Mouse (Mus musculus) forebrain, embryonic 12.5 days (tissue): ENCODE measurements around the gene Setd2. TPM values are rescaled to one million over a fixed set of nuclear protein-coding genes. Genes with fewer than 3 reads are reported as not detected.

Source experiments
- ATAC-seq: fragments of 200-750 bp; cut with Nextera tagmentation; 2 replicates; pipeline ENCODE4 v1.8.0; 2017; ENCODE audit warnings: moderate TSS enrichment; ENCODE audit not compliant: low FRiP score
- H3K27ac ChIP-seq: fragments of 300-500 bp; sonication (generic); 2 replicates; pipeline ENCODE4 v1.5.1; 2016; ENCODE audit warnings: mild to moderate bottlenecking
- H3K27me3 ChIP-seq: fragments of 300-500 bp; sonication (generic); 2 replicates; pipeline ENCODE4 v1.6.1; 2016; ENCODE audit warnings: mild to moderate bottlenecking
- H3K36me3 ChIP-seq: fragments of 300-500 bp; sonication (generic); replicated peaks from 2 replicates; pipeline ENCODE4 v1.6.1; 2016; ENCODE audit warnings: mild to moderate bottlenecking
- H3K4me1 ChIP-seq: fragments of 300-500 bp; sonication (generic); 2 replicates; pipeline ENCODE4 v1.6.1; 2016
- H3K4me2 ChIP-seq: fragments of 300-500 bp; sonication (generic); 2 replicates; pipeline ENCODE4 v1.6.1; 2016; ENCODE audit warnings: mild to moderate bottlenecking, moderate library complexity
- H3K4me3 ChIP-seq: fragments of 300-500 bp; sonication (generic); replicated peaks from 2 replicates; pipeline ENCODE4 v1.5.1; 2016; ENCODE audit warnings: mild to moderate bottlenecking
- H3K9ac ChIP-seq: fragments of 300-500 bp; sonication (generic); 2 replicates; pipeline ENCODE4 v1.6.1; 2016; ENCODE audit warnings: mild to moderate bottlenecking
- H3K9me3 ChIP-seq: fragments of 300-500 bp; sonication (generic); 2 replicates; pipeline ENCODE4 v1.6.1; 2016
- WGBS: fragments of 180-500 bp; shearing (Covaris S2); methylation state at CpG from one replicate; pipeline ENCODE4 v1.1.7; 2016; 5-methylcytosine and 5-hydroxymethylcytosine counted together
- polyA plus RNA-seq: library from polyadenylated mRNA; unstranded; fragments of >200 nt; fragmentation: Nextera tagmentation; extraction: Ambion mirVana; gene quantifications from 2 replicates; pipeline ENCODE4 v1.2.1, GENCODE M21; 2016

Setd2 gene
- polyA plus RNA-seq, 1 experiment from 2014 or later, result 49.7 TPM

DNA sequence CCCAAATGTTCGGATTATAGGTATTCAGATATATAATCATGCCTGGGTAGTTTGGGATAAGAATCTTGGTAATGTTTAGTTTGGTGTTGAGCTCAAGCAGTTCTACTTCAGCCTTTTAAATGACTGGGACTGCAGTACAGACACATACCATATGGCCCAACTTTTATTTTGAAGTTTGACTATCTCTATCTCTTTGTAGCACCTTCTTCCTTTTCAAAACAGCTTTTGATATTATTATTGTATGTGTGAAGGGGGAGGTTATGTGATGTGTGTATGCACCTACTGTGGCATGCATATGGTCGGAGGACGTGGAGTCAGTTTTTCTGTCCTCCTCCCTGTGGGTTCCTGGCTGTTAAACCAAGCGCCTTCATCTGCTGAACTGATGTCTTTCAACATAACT lies 9.6 kb downstream of the Setd2 start:
- H3K27ac ChIP-seq, result no peak overlapping the region
- ATAC-seq, result no peak
- WGBS, result 88% methylated on average over 4 of the region's 4 CpGs
- no peaks in the 10 kb centered on the region for H3K27me3 ChIP-seq
- H3K4me1 ChIP-seq, result peaks cover 5% of the 10 kb centered on the region; the same call in 1 of the 2 replicates
- H3K9ac ChIP-seq, result no peak overlapping the region
- H3K36me3 ChIP-seq, result no peaks in the 10 kb centered on the region; the same call in 1 of the 2 replicates
- no peak overlapping the region for H3K4me3 ChIP-seq
- no peaks in the 10 kb centered on the region for H3K9me3 ChIP-seq
- H3K4me2 ChIP-seq, result no peak overlapping the region

DNA sequence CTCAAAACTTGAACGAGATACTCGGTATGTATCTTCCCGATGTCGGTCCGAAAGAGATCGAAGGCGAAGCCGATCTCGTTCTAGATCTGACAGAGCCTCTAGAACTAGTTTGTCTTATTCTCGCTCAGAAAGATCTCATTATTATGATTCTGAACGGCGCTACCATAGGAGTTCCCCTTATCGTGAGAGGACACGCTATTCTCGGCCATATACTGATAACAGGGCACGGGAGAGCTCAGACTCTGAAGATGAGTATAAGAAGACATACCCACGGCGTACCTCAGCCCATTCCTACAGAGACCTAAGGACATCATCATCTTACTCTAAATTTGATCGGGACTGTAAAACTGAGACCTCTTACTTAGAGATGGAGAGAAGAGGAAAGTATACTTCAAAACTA lies 15.9 kb downstream of the Setd2 start:
- Histone ChIP-seq H3K4me3 (no peak overlapping the region), H3K4me1 (0 out of 2 replicates have a peak, but pooled peaks cover 2% of the 10 kb centered on the region), H3K27ac (no peak overlapping the region), H3K4me2 (no peak overlapping the region), H3K36me3 (peaks cover 58% of the 10 kb centered on the region), H3K27me3 (no peaks in the 10 kb centered on the region), H3K9ac (no peak overlapping the region), H3K9me3 (no peaks in the 10 kb centered on the region)
- 97% methylated on average over 19 of the region's 19 CpGs for WGBS
- ATAC-seq, result no peak

DNA sequence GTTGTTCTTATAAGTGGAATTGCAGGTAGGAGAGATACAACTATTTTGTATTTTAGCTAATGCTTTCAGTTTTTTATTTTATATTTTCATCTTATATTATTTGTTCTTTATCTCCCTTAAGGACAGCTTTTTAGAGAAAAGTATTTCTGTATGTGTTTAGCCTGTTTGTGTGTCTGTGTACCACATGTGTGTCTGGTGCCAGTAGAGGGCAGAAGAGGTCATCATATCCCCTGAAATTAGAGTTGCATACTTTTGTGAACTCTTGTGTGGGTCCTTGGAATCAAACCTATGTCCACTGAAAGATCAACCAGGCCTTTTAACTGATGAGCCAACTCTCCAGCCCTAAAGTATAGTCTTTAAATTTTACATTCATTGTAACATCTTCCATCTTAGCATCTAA lies 35.9 kb downstream of the Setd2 start:
- H3K36me3 ChIP-seq, result peaks cover 73% of the 10 kb centered on the region
- H3K9me3 ChIP-seq, result no peaks in the 10 kb centered on the region
- H3K4me2 ChIP-seq, result no peak overlapping the region
- H3K27me3 ChIP-seq, result no peaks in the 10 kb centered on the region
- no peak for ATAC-seq
- no peak overlapping the region for H3K4me3 ChIP-seq
- no peak overlapping the region for H3K9ac ChIP-seq
- H3K27ac ChIP-seq, result no peak overlapping the region
- no peaks in the 10 kb centered on the region for H3K4me1 ChIP-seq

DNA sequence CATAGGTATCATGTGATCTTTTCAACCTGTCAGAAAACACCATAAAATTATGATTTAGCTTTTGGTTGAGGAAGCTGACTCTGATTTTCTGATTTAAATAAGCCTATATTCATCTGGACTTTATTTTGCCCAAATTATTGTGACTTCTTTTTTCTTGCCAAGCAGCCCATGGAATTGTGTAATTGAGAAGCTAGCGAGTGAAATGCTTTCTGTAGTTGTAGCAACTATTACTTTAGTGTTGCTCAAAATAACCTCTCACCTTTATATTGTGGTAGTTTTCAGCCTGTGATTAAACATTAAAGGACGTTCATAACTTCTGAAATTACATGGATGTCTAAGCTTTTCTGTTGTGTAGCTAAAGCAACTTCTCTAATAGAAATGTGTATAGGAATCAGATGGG lies 49.8 kb downstream of the Setd2 start:
- Histone ChIP-seq H3K9me3 (no peaks in the 10 kb centered on the region), H3K4me1 (no peaks in the 10 kb centered on the region), H3K27me3 (no peaks in the 10 kb centered on the region), H3K27ac (no peak overlapping the region), H3K36me3 (peaks cover 24% of the 10 kb centered on the region), H3K4me2 (no peak overlapping the region), H3K9ac (no peak overlapping the region), H3K4me3 (no peak overlapping the region)
- ATAC-seq, result no peak
- WGBS, result 95% methylated on average over 2 of the region's 2 CpGs

DNA sequence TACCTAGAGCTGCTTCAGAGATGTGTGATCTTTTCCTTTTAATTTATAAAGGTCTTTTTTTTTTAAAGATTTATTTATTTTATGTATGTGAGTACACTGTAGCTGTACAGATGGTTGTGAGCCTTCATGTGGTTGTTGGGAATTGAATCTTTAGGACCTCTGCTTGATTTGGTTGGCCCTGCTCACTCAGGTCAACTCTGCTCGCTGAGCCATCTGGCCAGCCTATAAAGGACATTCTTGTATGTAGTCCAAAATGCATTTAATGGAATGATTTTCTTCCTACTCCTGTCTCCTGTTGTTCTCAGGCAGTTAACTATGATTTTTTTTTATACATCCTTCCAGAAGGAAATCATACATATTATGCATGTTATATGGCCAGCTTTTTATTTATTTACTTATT lies 51.1 kb downstream of the Setd2 start:
- no peaks in the 10 kb centered on the region for H3K27me3 ChIP-seq

DNA sequence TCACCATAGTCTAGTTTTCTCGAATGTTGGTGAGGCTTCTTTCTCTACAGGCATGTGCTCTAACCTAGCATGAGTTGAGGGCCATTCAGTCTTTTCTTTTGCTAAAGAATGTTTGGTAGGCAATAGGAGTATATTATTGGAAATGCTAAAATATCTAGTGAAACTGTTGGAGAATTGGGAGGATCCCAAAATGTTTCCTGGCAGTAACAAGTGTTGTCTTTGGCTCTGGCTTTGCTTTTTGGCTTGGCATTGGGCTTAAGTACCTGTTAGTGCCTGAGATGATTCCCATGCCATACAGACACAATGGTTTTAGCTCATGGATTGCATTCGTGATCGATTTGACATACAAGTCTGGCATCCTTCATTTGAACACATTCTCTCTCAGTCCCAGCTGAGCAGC lies 79.1 kb downstream of the Setd2 start:
- ATAC-seq, result no peak
- Histone ChIP-seq H3K9ac (no peak overlapping the region), H3K4me3 (no peak overlapping the region), H3K27ac (no peak overlapping the region), H3K36me3 (peaks cover 56% of the 10 kb centered on the region), H3K27me3 (no peaks in the 10 kb centered on the region), H3K4me1 (no peaks in the 10 kb centered on the region), H3K9me3 (no peaks in the 10 kb centered on the region), H3K4me2 (no peak overlapping the region)
- 95% methylated on average over 3 of the region's 3 CpGs for WGBS

More for the DNA sequence above, 51.1 kb downstream of the Setd2 start:
- Histone ChIP-seq H3K4me2 (no peak overlapping the region), H3K36me3 (peaks cover 14% of the 10 kb centered on the region), H3K9me3 (no peaks in the 10 kb centered on the region), H3K27ac (no peak overlapping the region), H3K4me1 (no peaks in the 10 kb centered on the region), H3K4me3 (no peak overlapping the region), H3K9ac (no peak overlapping the region)
- 97% methylated on average over 1 of the region's 1 CpGs for WGBS
- ATAC-seq, result no peak

DNA sequence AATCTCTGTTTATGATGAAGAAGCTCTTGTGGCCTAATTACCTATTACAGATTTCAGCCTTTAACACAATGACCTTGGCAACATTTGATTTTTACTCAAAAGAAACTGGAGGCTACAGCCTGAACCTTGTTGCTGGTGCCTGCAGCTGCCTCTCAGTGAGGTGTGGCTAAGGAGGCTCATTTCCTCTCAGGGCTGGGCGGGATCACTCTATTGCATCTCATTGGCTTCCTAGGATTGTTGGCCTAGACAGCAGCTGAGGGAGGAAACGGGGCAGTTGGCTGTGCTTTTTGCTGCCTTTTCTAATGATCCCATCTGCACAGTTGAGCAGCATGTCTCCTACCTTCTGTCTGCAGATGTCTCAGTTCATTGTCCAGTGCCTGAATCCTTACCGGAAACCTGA lies 84.7 kb downstream of the Setd2 start:
- no peaks in the 10 kb centered on the region for H3K4me1 ChIP-seq
- H3K4me2 ChIP-seq, result no peak overlapping the region
- WGBS, result 81% methylated on average over 3 of the region's 3 CpGs
- H3K27me3 ChIP-seq, result no peaks in the 10 kb centered on the region
- no peaks in the 10 kb centered on the region for H3K9me3 ChIP-seq
- H3K4me3 ChIP-seq, result no peak overlapping the region
- H3K9ac ChIP-seq, result no peak overlapping the region
- no peak overlapping the region for H3K27ac ChIP-seq
- ATAC-seq, result no peak
- peaks cover 79% of the 10 kb centered on the region for H3K36me3 ChIP-seq

DNA sequence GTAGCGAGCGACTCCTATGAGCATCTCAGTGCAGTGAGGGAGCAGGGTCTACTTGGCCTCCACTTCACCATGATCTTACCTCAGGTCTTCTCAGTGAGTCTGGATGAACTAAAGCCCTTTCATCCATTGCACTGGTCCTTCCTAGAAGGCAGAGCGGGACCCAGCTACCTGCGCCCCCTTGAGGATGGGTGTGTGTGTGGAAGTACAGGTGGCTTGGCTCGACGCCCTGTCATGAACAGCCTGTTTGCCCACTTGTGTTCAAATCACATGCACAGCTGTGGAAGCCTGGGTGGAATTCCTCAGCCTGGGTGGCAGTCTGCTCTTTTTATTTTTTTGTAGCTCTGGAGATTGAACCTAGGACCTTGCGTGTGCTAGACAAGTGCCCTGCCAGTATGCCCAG lies 87.8 kb downstream of the Setd2 start:
- no peak overlapping the region for H3K4me3 ChIP-seq
- no peaks in the 10 kb centered on the region for H3K9me3 ChIP-seq
- ATAC-seq, result no peak
- no peak overlapping the region for H3K4me2 ChIP-seq
- no peak overlapping the region for H3K9ac ChIP-seq
- 87% methylated on average over 7 of the region's 7 CpGs for WGBS
- peaks cover 18% of the 10 kb centered on the region for H3K4me1 ChIP-seq
- no peaks in the 10 kb centered on the region for H3K27me3 ChIP-seq
- peaks cover 64% of the 10 kb centered on the region for H3K36me3 ChIP-seq
- H3K27ac ChIP-seq, result no peak overlapping the region

DNA sequence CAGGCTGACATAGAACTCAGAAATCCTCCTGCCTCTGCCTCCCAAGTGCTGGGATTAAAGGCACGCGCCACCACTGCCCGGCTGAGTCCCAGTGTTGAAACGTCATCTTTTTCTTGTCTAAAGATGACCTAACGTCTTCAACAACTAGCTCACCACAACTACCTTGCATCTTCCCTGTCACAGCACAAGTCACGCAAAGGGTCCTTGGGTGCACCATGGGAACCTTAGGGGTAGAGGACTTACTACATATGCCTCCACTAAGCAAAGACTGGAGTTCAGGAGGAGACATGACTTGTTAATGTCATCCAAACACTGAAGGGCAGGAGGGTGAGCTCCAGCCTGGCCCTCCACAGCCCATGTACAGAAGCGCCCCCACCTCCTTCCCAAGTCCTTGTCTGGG lies 88.3 kb downstream of the Setd2 start:
- no peak overlapping the region for H3K27ac ChIP-seq
- H3K36me3 ChIP-seq, result peaks cover 58% of the 10 kb centered on the region
- WGBS, result 96% methylated on average over 7 of the region's 7 CpGs
- no peak overlapping the region for H3K4me3 ChIP-seq
- no peaks in the 10 kb centered on the region for H3K9me3 ChIP-seq
- peaks cover 22% of the 10 kb centered on the region for H3K4me1 ChIP-seq
- no peaks in the 10 kb centered on the region for H3K27me3 ChIP-seq
- H3K4me2 ChIP-seq, result no peak overlapping the region
- H3K9ac ChIP-seq, result no peak overlapping the region
- no peak for ATAC-seq

DNA sequence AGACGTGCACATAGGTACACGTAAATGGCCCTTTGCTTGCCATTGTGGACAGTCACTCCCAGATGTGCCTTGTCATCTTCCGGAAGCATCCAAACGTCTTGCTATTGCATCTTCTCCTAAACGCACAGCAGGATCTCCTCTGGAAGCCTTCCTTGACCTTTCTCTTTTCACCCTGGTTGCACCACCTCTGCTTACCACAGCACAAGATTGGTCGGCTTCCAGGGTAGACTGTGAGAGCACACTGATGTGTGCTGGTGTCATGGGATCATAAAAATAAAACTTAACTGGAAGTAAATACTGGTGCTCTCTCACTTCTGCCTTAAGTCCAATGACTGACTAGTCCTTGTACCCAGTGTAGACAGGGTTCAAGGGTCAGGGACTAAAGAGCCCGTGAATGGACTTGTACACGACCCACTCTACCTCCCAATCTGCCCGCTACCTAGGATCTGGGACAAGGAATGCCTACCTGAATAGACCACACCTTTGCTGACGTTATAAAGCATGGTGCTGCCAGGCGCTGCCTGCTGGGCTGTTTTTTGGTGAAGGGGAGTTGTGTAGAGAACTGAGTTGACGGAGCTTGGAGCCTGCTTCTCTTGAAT lies 90.3 kb downstream of the Setd2 start:
- Histone ChIP-seq H3K9ac (no peak overlapping the region), H3K36me3 (peaks cover 42% of the 10 kb centered on the region), H3K4me2 (no peak overlapping the region), H3K4me1 (peaks cover 22% of the 10 kb centered on the region), H3K27ac (no peak overlapping the region), H3K27me3 (no peaks in the 10 kb centered on the region), H3K4me3 (no peak overlapping the region), H3K9me3 (no peaks in the 10 kb centered on the region)
- 86% methylated on average over 12 of the region's 12 CpGs for WGBS
- ATAC-seq, result no peak

DNA sequence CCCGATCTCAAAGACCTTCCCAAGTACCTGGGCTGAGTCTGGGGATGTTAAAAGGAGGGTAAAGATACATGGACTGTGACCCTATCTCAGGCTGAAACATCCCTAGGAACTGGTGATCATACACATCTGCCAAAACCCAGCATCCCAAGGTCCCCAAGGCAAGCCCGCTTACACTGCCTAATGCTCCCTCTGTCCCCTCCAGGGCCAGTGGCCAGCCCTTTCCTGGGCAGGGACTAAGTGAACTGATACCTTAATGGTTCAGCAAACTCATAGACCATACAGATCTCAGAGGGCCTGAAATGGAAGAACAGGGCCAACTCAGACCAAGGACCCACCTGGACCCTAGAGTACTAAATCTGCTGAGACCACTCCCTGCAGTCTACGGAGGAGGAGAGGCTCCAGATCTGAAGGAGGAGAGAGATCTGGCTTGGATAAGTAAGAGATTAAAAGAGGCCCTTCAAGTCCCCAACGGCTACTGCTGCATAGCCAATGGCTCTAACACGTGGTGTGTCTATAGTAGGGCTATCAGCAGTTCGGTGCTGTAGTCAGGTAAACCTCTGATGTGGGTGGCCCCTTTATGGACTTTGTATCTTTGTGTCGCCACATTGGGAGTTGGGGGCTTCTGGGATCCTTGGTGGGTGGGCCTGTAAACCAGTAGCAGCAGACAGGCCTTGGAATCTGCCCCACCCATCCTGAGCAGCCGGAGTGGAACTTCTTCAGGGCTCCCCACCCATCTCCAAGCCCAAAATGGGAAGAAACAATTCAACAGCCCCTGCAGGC lies 91.2 kb downstream of the Setd2 start:
- 53% methylated on average over 8 of the region's 8 CpGs for WGBS
- no peaks in the 10 kb centered on the region for H3K27me3 ChIP-seq
- no peaks in the 10 kb centered on the region for H3K9me3 ChIP-seq
- peaks cover 33% of the 10 kb centered on the region for H3K36me3 ChIP-seq
- H3K4me1 ChIP-seq, result peaks cover 22% of the 10 kb centered on the region
- no peak for ATAC-seq
- H3K9ac ChIP-seq, result peak overlapping the region; percentile 69
- H3K4me3 ChIP-seq, result peak overlapping the region; percentile 54
- peak overlapping the region; percentile 83 for H3K27ac ChIP-seq
- peak overlapping the region; percentile 75 for H3K4me2 ChIP-seq

DNA sequence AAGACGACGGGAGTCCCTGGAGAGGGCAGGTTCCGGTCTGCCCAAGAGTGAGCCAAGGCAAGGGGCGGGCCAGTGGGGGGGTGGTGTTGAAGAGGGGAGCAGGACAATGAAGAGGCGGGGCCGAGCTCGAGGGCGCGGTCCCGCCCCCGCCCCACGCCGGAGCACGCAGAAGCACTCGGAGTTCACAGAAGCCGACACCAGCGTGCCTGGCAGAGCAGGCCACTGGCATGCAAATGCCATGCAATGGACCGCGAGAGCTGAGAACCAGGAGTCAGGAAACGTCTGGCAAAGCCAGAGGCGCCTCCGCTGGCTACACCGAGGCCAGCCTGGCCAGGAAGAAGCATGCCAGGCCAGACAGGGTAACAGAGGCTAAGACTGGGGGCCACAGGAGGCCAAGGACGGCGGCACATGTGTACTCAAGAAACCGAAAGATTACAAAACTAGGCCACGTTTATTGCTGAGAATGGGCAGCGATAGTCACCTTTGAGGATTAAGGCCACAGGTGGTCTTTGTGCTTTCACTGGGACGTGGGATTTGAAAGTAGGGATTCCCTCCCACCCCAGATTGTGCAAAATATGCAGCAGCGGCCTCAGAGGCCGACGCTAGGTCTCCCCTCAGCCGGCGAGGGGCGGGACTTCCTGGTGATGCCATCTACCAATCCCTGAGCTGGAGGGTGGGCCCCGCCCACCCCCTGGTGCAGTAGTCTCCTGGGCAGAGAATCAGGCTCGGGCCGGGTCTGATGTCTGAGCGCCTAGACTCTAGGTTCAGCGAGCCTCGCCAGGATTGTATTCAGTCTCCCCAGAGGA lies 92.2 kb downstream of the Setd2 start, which contains the start of gene Nradd:
Gene Nradd (minus strand): TSS at position 92 of the 806 bp plus-strand sequence.
- Histone ChIP-seq H3K4me3 (peak within 1 kb of the TSS; percentile 54), H3K27me3 (no peaks in the 10 kb centered on the region), H3K4me1 (peaks cover 22% of the 10 kb centered on the region), H3K27ac (peak within 1 kb of the TSS; percentile 83), H3K36me3 (peaks cover 24% of the 10 kb centered on the region), H3K9ac (peak within 1 kb of the TSS; percentile 69), H3K4me2 (peak within 1 kb of the TSS; percentile 75), H3K9me3 (no peaks in the 10 kb centered on the region)
- peak; percentile 97 for ATAC-seq
- under 1% methylated on average over 41 of the region's 41 CpGs for WGBS
